Mouse (Mus musculus) heart, embryonic 10.5 days (tissue): ENCODE measurements around the gene Slc29a4. TPM values are rescaled to one million over a fixed set of nuclear protein-coding genes. Genes with fewer than 3 reads are reported as not detected.

Experiments
- DNase-seq: peaks from one replicate; pipeline ENCODE4 v3.0.0-alpha.2; 2017; ENCODE audit warnings: low spot score
- H3K27ac ChIP-seq: fragments of 300-500 bp; sonication (generic); 2 replicates; pipeline ENCODE4 v1.5.1; 2016; ENCODE audit warnings: mild to moderate bottlenecking
- H3K27me3 ChIP-seq: fragments of 300-500 bp; sonication (generic); 2 replicates; pipeline ENCODE4 v1.6.1; 2016; ENCODE audit warnings: mild to moderate bottlenecking; ENCODE audit not compliant: poor library complexity, insufficient read depth, severe bottlenecking
- H3K36me3 ChIP-seq: fragments of 300-500 bp; sonication (generic); 2 replicates; pipeline ENCODE4 v1.6.1; 2016; ENCODE audit warnings: mild to moderate bottlenecking, moderate library complexity
- H3K4me1 ChIP-seq: fragments of 300-500 bp; sonication (generic); 2 replicates; pipeline ENCODE4 v1.6.1; 2016; ENCODE audit warnings: mild to moderate bottlenecking
- H3K4me3 ChIP-seq: fragments of 300-500 bp; sonication (generic); 2 replicates; pipeline ENCODE4 v1.5.1; 2016; ENCODE audit warnings: mild to moderate bottlenecking, moderate library complexity
- H3K9me3 ChIP-seq: fragments of 300-500 bp; sonication (generic); 2 replicates; pipeline ENCODE4 v1.6.1; 2016; ENCODE audit warnings: mild to moderate bottlenecking, moderate library complexity
- WGBS: fragments of 180-500 bp; shearing (Covaris S2); methylation state at CpG from one replicate; pipeline ENCODE4 v1.1.7; 2016; 5-methylcytosine and 5-hydroxymethylcytosine counted together
- polyA plus RNA-seq: library from polyadenylated mRNA; unstranded; fragments of >200 nt; fragmentation: Nextera tagmentation; extraction: Ambion mirVana; gene quantifications from 2 replicates; pipeline ENCODE4 v1.2.1, GENCODE M21; 2016

The Slc29a4 gene
- polyA plus RNA-seq, 1 experiment from 2014 or later: 4.6 TPM

DNA sequence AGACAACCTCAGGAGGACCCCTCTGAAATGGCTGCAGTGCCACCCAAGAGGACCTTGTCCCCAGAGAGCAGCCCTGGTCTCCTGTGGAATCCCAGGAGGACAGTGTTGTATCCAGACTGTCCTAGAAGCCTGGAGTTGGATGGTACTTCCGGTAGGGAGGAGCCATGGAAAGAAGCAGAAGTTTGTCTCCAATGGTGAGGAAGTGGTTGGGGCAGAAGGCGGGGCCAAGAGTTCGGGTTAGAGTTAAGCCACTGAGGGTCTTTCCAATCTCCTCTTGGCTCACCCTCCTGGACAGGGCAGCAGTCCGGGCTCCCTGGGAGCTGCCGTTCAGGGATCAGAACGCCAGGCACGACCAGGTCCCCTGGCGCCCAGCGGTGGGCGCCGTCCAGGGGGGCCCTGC is 72.0 kb downstream of the Slc29a4 start:
- H3K36me3 ChIP-seq: peaks cover 90% of the 10 kb centered on the region

DNA sequence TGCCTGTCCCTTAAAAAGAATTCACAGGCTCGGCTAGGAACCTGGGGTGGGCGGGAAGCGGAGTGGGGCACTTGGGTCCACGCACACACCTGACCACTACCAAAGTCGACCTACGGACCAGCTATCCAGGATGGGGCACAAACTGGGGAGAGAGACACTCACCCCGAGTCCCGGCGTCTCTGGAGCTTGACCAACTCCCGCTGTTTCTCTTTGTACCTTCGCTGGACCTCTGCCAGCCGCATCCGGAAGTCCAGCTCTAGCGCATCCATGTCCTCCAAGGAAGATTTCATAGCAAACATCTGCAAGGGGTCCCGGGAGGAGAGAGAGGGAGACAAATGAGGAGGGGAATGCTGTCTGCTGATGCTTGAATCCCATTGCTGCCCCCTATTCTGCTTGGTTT is 72.6 kb downstream of the Slc29a4 start:
- Histone ChIP-seq H3K36me3 (peaks cover 90% of the 10 kb centered on the region), H3K27ac (no peak overlapping the region), H3K4me1 (peaks cover 16% of the 10 kb centered on the region), H3K9me3 (no peaks in the 10 kb centered on the region), H3K27me3 (no peaks in the 10 kb centered on the region), H3K4me3 (no peak overlapping the region)
- WGBS: 84% methylated on average over 15 of the region's 15 CpGs
- no peak for DNase-seq

More for the DNA sequence above, 72.0 kb downstream of the Slc29a4 start:
- Histone ChIP-seq H3K27ac (no peak overlapping the region), H3K9me3 (no peaks in the 10 kb centered on the region), H3K27me3 (no peaks in the 10 kb centered on the region), H3K4me3 (no peak overlapping the region), H3K4me1 (peaks cover 10% of the 10 kb centered on the region)
- DNase-seq: no peak
- 53% methylated on average over 11 of the region's 11 CpGs for WGBS

DNA sequence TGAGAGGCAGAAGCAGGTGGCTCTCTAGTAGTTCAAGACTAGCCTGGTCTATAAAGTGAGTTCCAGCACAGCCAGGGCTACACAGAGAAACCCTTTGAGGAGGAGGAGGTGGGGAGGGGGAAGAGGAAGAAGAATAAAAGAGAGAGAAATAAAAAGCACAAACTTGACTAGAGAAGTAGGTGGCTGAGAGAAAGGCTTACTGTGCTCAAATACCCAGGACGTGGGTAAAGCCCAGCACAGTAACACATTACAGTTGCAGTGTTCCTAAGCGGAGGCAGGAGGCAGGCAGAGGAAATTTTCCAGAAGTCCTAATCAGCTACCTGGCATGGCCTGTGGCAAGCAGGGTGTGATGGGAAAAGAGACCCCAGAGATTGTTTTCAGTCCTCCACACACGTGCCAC is 74.4 kb downstream of the Slc29a4 start:
- Histone ChIP-seq H3K27ac (no peak overlapping the region), H3K4me3 (no peak overlapping the region), H3K36me3 (peaks cover 86% of the 10 kb centered on the region), H3K27me3 (no peaks in the 10 kb centered on the region), H3K4me1 (peaks cover 33% of the 10 kb centered on the region), H3K9me3 (no peaks in the 10 kb centered on the region)
- 87% methylated on average over 3 of the region's 3 CpGs for WGBS
- DNase-seq: no peak

DNA sequence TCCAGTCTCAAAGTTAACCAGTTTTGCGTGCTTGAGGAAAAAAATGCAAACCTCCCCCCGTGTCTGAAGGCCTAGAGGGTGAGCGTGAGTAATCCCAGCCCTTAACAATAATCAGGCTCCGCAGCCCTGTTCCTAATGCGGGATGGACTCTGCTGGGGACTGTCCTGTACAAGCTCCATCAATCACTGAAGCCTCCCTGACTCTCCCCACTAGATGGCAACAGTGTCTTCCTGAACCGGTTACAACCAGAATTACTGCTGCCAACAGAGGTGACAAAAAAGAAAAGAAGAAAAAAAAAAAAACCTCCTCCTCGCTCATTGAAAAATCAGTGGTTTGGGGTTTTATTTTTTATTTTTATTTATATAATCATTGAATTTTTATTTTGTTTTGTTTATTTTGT is 75.6 kb downstream of the Slc29a4 start:
- no peak for DNase-seq
- Histone ChIP-seq H3K4me1 (peaks cover 39% of the 10 kb centered on the region), H3K27me3 (no peaks in the 10 kb centered on the region), H3K4me3 (no peak overlapping the region), H3K27ac (no peak overlapping the region), H3K36me3 (peaks cover 85% of the 10 kb centered on the region), H3K9me3 (no peaks in the 10 kb centered on the region)
- WGBS: 23% methylated on average over 7 of the region's 7 CpGs

DNA sequence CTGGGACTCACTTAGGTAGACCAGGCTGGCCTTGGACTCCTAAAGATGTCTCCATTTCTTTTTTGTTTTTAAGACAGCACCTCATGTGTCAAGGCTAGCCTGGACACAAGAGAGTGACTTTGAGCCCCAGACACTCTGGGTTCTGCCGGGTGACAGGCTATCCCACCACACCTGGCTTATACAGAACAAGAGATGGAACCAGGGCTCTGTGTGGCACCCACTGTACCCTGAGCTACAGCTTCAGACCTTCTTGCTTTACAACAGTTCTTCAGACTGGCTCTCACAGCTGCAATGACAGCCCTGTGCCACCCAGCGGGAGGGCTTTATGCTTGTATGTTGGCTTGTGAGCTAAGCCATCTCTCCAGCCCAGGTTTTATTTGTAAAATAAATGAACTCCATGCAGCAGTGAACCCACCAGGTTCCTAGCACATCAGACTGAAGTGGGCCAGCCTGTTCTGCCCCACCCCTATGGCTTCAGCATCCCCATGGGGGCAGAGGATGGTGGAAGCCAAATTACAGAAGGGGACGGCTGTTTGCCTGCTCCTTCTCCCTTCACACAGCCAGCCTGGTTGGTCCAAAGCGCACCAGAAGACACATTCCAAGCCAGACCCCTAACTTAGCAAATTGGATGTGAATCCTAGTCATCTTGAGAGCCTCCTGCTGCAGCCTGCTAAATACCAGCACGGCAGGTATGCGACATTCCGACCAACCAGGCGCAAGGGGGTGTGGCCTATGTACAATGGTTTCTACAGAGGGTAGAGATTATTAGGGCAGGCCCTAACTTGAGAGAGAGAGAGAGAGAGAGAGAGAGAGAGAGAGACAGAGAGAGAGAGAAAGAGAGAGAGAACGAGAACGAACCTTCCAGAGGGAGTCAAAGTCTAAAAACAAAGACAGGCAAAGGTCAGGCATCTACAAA is 76.3 kb downstream of the Slc29a4 start:
- Histone ChIP-seq H3K27ac (peak overlapping the region; percentile 59; the same call in 1 of the 2 replicates), H3K9me3 (no peaks in the 10 kb centered on the region), H3K36me3 (peaks cover 85% of the 10 kb centered on the region), H3K4me3 (no peak overlapping the region), H3K4me1 (peaks cover 41% of the 10 kb centered on the region), H3K27me3 (no peaks in the 10 kb centered on the region)
- DNase-seq: no peak
- WGBS: 44% methylated on average over 10 of the region's 10 CpGs

DNA sequence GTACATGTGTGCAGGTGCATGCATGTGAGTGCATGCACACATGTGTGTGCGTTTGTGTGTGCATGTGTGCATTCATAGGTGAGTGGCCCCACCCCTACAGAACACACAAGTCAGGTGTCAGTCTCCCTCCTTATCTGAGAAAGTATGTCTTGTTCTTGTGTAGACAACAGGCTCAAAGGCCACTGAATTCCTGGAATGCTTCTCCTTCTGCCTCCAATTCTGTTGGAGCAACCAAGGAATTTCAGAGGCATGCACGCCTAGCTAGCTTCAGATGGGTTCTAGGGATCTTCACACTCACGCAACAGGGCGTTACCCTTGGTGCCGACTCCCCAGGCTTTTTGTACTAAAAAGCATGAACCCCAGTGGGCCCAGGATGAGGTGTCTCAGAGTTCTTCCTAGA is 77.3 kb downstream of the Slc29a4 start:
- H3K36me3 ChIP-seq: peaks cover 85% of the 10 kb centered on the region
- 40% methylated on average over 5 of the region's 5 CpGs for WGBS
- H3K27ac ChIP-seq: peak overlapping the region; percentile 75
- no peak for DNase-seq
- no peaks in the 10 kb centered on the region for H3K9me3 ChIP-seq
- H3K4me3 ChIP-seq: 0 out of 2 replicates have a peak overlapping the region, but pooled peaks have one; percentile 0
- peaks cover 43% of the 10 kb centered on the region for H3K4me1 ChIP-seq
- no peaks in the 10 kb centered on the region for H3K27me3 ChIP-seq

DNA sequence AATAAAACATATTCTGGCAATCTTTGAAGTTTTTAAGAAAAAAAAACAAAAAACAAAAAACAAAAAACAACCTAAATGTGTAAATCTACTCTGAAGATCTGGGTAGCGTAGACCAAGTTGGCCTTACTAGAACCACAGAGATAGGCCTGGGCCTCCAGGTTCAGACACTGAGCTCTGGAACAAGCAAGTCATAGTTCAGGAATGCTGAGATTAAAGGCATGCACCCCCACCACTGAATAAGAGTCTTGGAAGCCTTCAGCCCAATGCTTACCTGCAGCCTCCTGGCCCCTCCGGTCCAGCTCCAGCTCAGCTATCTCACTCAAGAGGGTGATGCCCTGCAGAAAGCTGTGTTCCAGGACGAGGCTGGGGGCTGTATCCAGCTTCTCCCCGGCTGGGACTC is 78.7 kb downstream of the Slc29a4 start:
- Histone ChIP-seq H3K4me3 (peak overlapping the region; percentile 15; the same call in 1 of the 2 replicates), H3K27ac (peak overlapping the region; percentile 67), H3K4me1 (peaks cover 43% of the 10 kb centered on the region), H3K27me3 (no peaks in the 10 kb centered on the region), H3K36me3 (peaks cover 85% of the 10 kb centered on the region), H3K9me3 (no peaks in the 10 kb centered on the region)
- 54% methylated on average over 4 of the region's 4 CpGs for WGBS
- DNase-seq: no peak

DNA sequence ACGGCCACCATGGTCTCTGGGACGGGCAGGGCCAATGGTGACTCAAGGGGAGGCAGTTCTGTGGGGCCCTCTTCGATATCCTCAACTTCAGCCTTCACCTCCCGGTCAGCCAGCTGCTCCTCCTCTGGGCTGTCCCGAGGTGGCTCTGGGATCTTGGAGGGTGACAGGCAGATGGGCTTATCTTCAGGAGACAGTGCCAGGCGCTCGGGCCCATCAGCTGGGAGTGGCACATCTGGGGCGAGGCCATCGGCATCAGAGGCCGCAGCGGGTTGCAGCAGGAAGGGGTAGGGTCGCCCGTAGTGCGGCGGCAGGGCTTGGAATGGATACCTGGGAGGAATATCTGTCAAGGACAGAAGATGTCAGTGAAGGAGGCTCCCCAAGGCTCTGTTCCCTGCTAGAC is 79.7 kb downstream of the Slc29a4 start:
- Histone ChIP-seq H3K36me3 (peaks cover 86% of the 10 kb centered on the region), H3K4me1 (peaks cover 43% of the 10 kb centered on the region), H3K9me3 (no peaks in the 10 kb centered on the region), H3K27me3 (no peaks in the 10 kb centered on the region), H3K4me3 (no peak overlapping the region), H3K27ac (peak overlapping the region; percentile 67; the same call in 1 of the 2 replicates)
- 82% methylated on average over 15 of the region's 15 CpGs for WGBS
- DNase-seq: no peak

Other genes with a start within 250 kb of the Slc29a4 start
- 8.7 and 11.1 TPM in 2 replicates for gene Ap5z1, start 228.6 kb upstream of the Slc29a4 start, polyA plus RNA-seq
- gene Papolb, start 162.4 kb upstream of the Slc29a4 start, polyA plus RNA-seq: 0.39 and 0.50 TPM in 2 replicates
- 10.9 and 14.4 TPM in 2 replicates for gene Radil, start 141.4 kb upstream of the Slc29a4 start, polyA plus RNA-seq
- 0.15 and 4.8 TPM in 2 replicates for gene Mmd2, start 83.7 kb upstream of the Slc29a4 start, polyA plus RNA-seq
- 37.7 and 47.6 TPM in 2 replicates for gene Wipi2, start 64.8 kb upstream of the Slc29a4 start, polyA plus RNA-seq
- 22.2 and 24.8 TPM in 2 replicates for gene Tnrc18, start 125.2 kb downstream of the Slc29a4 start, polyA plus RNA-seq
- gene Fbxl18, start 202.9 kb downstream of the Slc29a4 start, polyA plus RNA-seq: 13.4 and 14.6 TPM in 2 replicates
- gene Actb, start 214.2 kb downstream of the Slc29a4 start, polyA plus RNA-seq: 6,505 and 8,921 TPM in 2 replicates